Mouse (Mus musculus): ENCODE results near the gene Ass1.

- TF ChIP-seq CTCF (IDR thresholded peaks at IDR 0.05; ENCODE audit: low read depth, low read length) = no peak
- no peak for TF ChIP-seq GATA2 (IDR thresholded peaks at IDR 0.05; ENCODE audit: borderline replicate concordance, low read depth, low read length)
- TF ChIP-seq GATA1 (IDR thresholded peaks at IDR 0.05; ENCODE audit: borderline replicate concordance, low read length) = no peak
- no peak for TF ChIP-seq TAL1 (conservative IDR thresholded peaks at IDR 0.05; ENCODE audit: low read depth, low read length)
These were observed 22.3 kb downstream of the Ass1 start for GRCm38 (mm10) chr2:31492308-31492707.
